Mouse (Mus musculus) heart, adult 9 months (tissue): Measurements from ENCODE around the gene Pex12.
"Not testable (repeated sequence)": the region's sequence is repeated elsewhere in the genome, so short reads cannot be mapped to it uniquely, and the experiment has no call there.

ENCODE experiments used
- DNase-seq, 2 experiments: peaks; one replicate each; pipeline ENCODE4 v3.0.0; 2022; ENCODE audit warnings: low spot score in 2 of 2

Pex12 gene

GRCm38 (mm10) chr11:83289036-83289435 lies 13.3 kb downstream of the Pex12 start:
- no peak for DNase-seq

- no peak for DNase-seq
Observed at GRCm38 (mm10) chr11:83286566-83286965, 15.8 kb downstream of the Pex12 start, which contains the start of gene Slfn14. Slfn14 (minus strand) TSS chr11:83286726.

- no peak for DNase-seq
Observed at GRCm38 (mm10) chr11:83285627-83286026, 16.8 kb downstream of the Pex12 start.

GRCm38 (mm10) chr11:83282084-83282483 lies 20.3 kb downstream of the Pex12 start:
- DNase-seq: no peak

GRCm38 (mm10) chr11:83279691-83280090 lies 22.7 kb downstream of the Pex12 start:
- DNase-seq: peak; percentile 47 to 68

GRCm38 (mm10) chr11:83279024-83279423 lies 23.4 kb downstream of the Pex12 start:
- no peak for DNase-seq

- no peak for DNase-seq
Observed at GRCm38 (mm10) chr11:83276251-83276650, 26.1 kb downstream of the Pex12 start.

- DNase-seq: no peak
Observed at GRCm38 (mm10) chr11:83271951-83272843, 30.2 kb downstream of the Pex12 start.

GRCm38 (mm10) chr11:83271151-83271950 lies 31.0 kb downstream of the Pex12 start:
- DNase-seq: peak; percentile 78 to 90

- DNase-seq: no peak
Observed at GRCm38 (mm10) chr11:83270842-83271150, 31.6 kb downstream of the Pex12 start.

GRCm38 (mm10) chr11:83263146-83263545 lies 39.2 kb downstream of the Pex12 start:
- no peak for DNase-seq

GRCm38 (mm10) chr11:83262673-83263072 lies 39.7 kb downstream of the Pex12 start:
- DNase-seq: no peak

- DNase-seq: not testable (repeated sequence)
Observed at GRCm38 (mm10) chr11:83257211-83257610, 45.2 kb downstream of the Pex12 start.
